Mouse (Mus musculus) MEL (cell line): ENCODE data around the gene Schip1. TPM values are rescaled to one million over a fixed set of nuclear protein-coding genes. Genes with fewer than 3 reads are reported as not detected.

Source experiments
- DNase-seq: peaks from one replicate; pipeline ENCODE4 v3.0.0; 2011; ENCODE audit warnings: low read depth, low spot score
- H3K27ac ChIP-seq: 2 replicates; pipeline ENCODE4 v1.5.1; 2012; ENCODE audit warnings: low read depth, mild to moderate bottlenecking, control low read depth, low read length, moderate library complexity; ENCODE audit not compliant: control insufficient read depth
- H3K27me3 ChIP-seq, 2 experiments: fragments of 150-350 bp in 1 of 2; sonication (generic) in 1 of 2; 2 replicates each; pipeline ENCODE4 v1.6.1; 2012; ENCODE audit warnings: low read length in 2 of 2, mild to moderate bottlenecking in 2 of 2, improper control_type of control experiment in 1 of 2, moderate library complexity in 1 of 2; ENCODE audit not compliant: insufficient read depth in 2 of 2, control insufficient read depth in 1 of 2
- H3K36me3 ChIP-seq, 2 experiments: 2 replicates each; pipeline ENCODE4 v1.6.1; 2012 to 2014; ENCODE audit warnings: low read length in 2 of 2, improper control_type of control experiment in 1 of 2, inconsistent platforms in 1 of 2, mild to moderate bottlenecking in 1 of 2; ENCODE audit not compliant: insufficient read depth in 2 of 2, control insufficient read depth in 1 of 2
- H3K4me1 ChIP-seq, 2 experiments: fragments of 150-350 bp in 1 of 2; sonication (generic) in 1 of 2; 2 replicates each; pipeline ENCODE4 v1.6.1; 2012; ENCODE audit warnings: low read length in 2 of 2, improper control_type of control experiment in 1 of 2, mild to moderate bottlenecking in 1 of 2; ENCODE audit not compliant: insufficient read depth in 2 of 2, control insufficient read depth in 1 of 2
- H3K4me3 ChIP-seq, 2 experiments: fragments of 150-350 bp in 1 of 2; sonication (generic) in 1 of 2; 2 replicates each; pipeline ENCODE4 v1.5.1; 2012; ENCODE audit warnings: low read depth in 2 of 2, low read length in 2 of 2, mild to moderate bottlenecking in 2 of 2, moderate library complexity in 2 of 2, control low read depth in 1 of 2, improper control_type of control experiment in 1 of 2; ENCODE audit not compliant: control insufficient read depth in 1 of 2, insufficient read depth in 1 of 2
- H3K79me2 ChIP-seq: 2 replicates; pipeline ENCODE4 v1.6.1; 2012; ENCODE audit warnings: mild to moderate bottlenecking, low read length, moderate library complexity; ENCODE audit not compliant: control insufficient read depth, poor library complexity, insufficient read depth
- H3K9ac ChIP-seq: 2 replicates; pipeline ENCODE4 v1.6.1; 2012; ENCODE audit warnings: low read depth, mild to moderate bottlenecking, control low read depth, low read length, moderate library complexity; ENCODE audit not compliant: control insufficient read depth, poor library complexity, severe bottlenecking
- H3K9me3 ChIP-seq: fragments of 150-350 bp; sonication (generic); replicated peaks from 2 replicates; pipeline ENCODE4 v1.6.1; 2012; ENCODE audit warnings: mild to moderate bottlenecking, low read length, improper control_type of control experiment, moderate library complexity; ENCODE audit not compliant: insufficient read depth
- BHLHE40 ChIP-seq: IDR thresholded peaks from 2 replicates; pipeline ENCODE4 v1.6.1; 2012; ENCODE audit warnings: low read depth, mild to moderate bottlenecking, inconsistent platforms, low read length, improper control_type of control experiment, borderline replicate concordance
- CHD1 ChIP-seq: IDR thresholded peaks from 2 replicates; pipeline ENCODE4 v1.6.1; 2012; ENCODE audit warnings: low read depth, mild to moderate bottlenecking, inconsistent platforms, low read length, improper control_type of control experiment
- CHD2 ChIP-seq: IDR thresholded peaks from 2 replicates; pipeline ENCODE4 v1.6.1; 2011; ENCODE audit warnings: low read length, improper control_type of control experiment
- E2F4 ChIP-seq: IDR thresholded peaks from 2 replicates; pipeline ENCODE4 v1.6.1; 2011; ENCODE audit warnings: low read depth, low read length, improper control_type of control experiment, borderline replicate concordance
- ELF1 ChIP-seq: IDR thresholded peaks from 2 replicates; pipeline ENCODE4 v1.6.1; 2014; ENCODE audit warnings: low read depth, mild to moderate bottlenecking, inconsistent platforms, low read length, improper control_type of control experiment, moderate library complexity
- ETS1 ChIP-seq: IDR thresholded peaks from 2 replicates; pipeline ENCODE4 v1.6.1; 2012; ENCODE audit warnings: low read depth, mild to moderate bottlenecking, inconsistent platforms, low read length, improper control_type of control experiment, moderate library complexity
- GABPA ChIP-seq: IDR thresholded peaks from 2 replicates; pipeline ENCODE4 v1.6.1; 2012; ENCODE audit warnings: low read depth, mild to moderate bottlenecking, inconsistent platforms, low read length, improper control_type of control experiment, moderate library complexity
- GATA1 ChIP-seq: IDR thresholded peaks from 2 replicates; pipeline ENCODE4 v1.6.1; 2011; ENCODE audit warnings: low read depth, low read length, improper control_type of control experiment
- HCFC1 ChIP-seq: IDR thresholded peaks from 2 replicates; pipeline ENCODE4 v1.6.1; 2012; ENCODE audit warnings: low read depth, mild to moderate bottlenecking, inconsistent platforms, low read length, improper control_type of control experiment, moderate library complexity
- MEF2A ChIP-seq: IDR thresholded peaks from 2 replicates; pipeline ENCODE4 v1.6.1; 2014; ENCODE audit warnings: low read depth, mild to moderate bottlenecking, inconsistent platforms, low read length, improper control_type of control experiment; ENCODE audit not compliant: poor library complexity, insufficient replicate concordance, severe bottlenecking; ENCODE audit errors: extremely low read depth
- POLR2A ChIP-seq, 2 experiments: IDR thresholded peaks; 2 replicates each; pipeline ENCODE4 v1.6.1; 2011 to 2012; ENCODE audit warnings: low read length in 2 of 2, mild to moderate bottlenecking in 2 of 2, control low read depth in 1 of 2, improper control_type of control experiment in 1 of 2, low read depth in 1 of 2, moderate library complexity in 1 of 2; ENCODE audit not compliant: control insufficient read depth in 1 of 2, insufficient read depth in 1 of 2, poor library complexity in 1 of 2
- POLR2AphosphoS2 ChIP-seq: IDR thresholded peaks from 2 replicates; pipeline ENCODE4 v1.6.1; 2011; ENCODE audit warnings: low read length, improper control_type of control experiment
- RCOR1 ChIP-seq: IDR thresholded peaks from 2 replicates; pipeline ENCODE4 v1.6.1; 2012; ENCODE audit warnings: low read depth, mild to moderate bottlenecking, inconsistent platforms, low read length, improper control_type of control experiment
- SIN3A ChIP-seq: IDR thresholded peaks from 2 replicates; pipeline ENCODE4 v1.6.1; 2012; ENCODE audit warnings: low read length, improper control_type of control experiment, inconsistent platforms
- SMC3 ChIP-seq: IDR thresholded peaks from 2 replicates; pipeline ENCODE4 v1.6.1; 2011; ENCODE audit warnings: low read depth, low read length, improper control_type of control experiment
- TAL1 ChIP-seq: IDR thresholded peaks from 2 replicates; pipeline ENCODE4 v1.6.1; 2012; ENCODE audit warnings: mild to moderate bottlenecking, inconsistent platforms, low read length, moderate library complexity, mixed read lengths
- USF2 ChIP-seq, 2 experiments: IDR thresholded peaks; 2 replicates each; pipeline ENCODE4 v1.6.1; 2011 to 2012; ENCODE audit warnings: improper control_type of control experiment in 2 of 2, low read length in 2 of 2, borderline replicate concordance in 1 of 2, inconsistent platforms in 1 of 2, low read depth in 1 of 2, mild to moderate bottlenecking in 1 of 2; ENCODE audit not compliant: insufficient read depth in 1 of 2
- ZMIZ1 ChIP-seq: IDR thresholded peaks from 2 replicates; pipeline ENCODE4 v1.6.1; 2012; ENCODE audit warnings: low read depth, mild to moderate bottlenecking, inconsistent platforms, low read length, improper control_type of control experiment, moderate library complexity
- polyA plus RNA-seq, 2 experiments: library from polyadenylated mRNA; stranded (reverse) in 1 of 2; unstranded in 1 of 2; fragments of >175 nt in 1 of 2; fragments of >200 nt in 1 of 2; gene quantifications; 2 replicates each; pipeline versions ENCODE4 v1.2.1 to v1.2.4; 2012; ENCODE audit warnings: low replicate concordance in 2 of 2, low read depth in 1 of 2; ENCODE audit not compliant: insufficient read length in 2 of 2, insufficient read depth in 1 of 2, missing spikeins in 1 of 2
- total RNA-seq: library from RNA; depleted of rRNA; stranded (reverse); fragments of 300-350 nt; gene quantifications from 2 replicates; pipeline ENCODE4 v1.2.3, GENCODE M21; 2012

The Schip1 gene
- total and polyA plus RNA-seq, 3 experiments, result 10.1 to 12.4 TPM; not detected in 1

DNA sequence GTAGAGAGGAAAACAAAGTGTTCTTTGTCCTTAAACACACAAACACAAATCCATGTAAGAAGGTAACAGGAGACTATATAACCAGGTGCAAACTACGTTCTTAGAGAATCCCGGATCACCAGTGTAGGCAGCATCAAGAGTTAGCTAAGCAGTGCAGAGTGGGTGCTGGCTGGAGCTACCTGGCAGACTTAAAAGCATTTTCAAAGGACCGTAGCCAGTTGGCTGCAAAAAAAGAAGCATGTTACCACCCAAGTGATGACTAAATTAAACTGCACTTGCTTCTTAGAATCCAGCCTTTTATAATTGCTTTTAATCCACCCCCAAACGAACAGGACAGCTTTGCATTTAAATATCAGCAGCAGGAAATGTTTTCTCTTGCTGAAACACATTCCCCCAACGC, 402.0 kb downstream of the Schip1 start:
- Histone ChIP-seq H3K4me1 (no peaks in the 10 kb centered on the region), H3K27ac (no peak overlapping the region), H3K9me3 (no peaks in the 10 kb centered on the region), H3K79me2 (no peaks in the 10 kb centered on the region), H3K27me3 (peaks cover 0 to 5% of the 10 kb centered on the region in 2 experiments; a peak in 3 of 4 replicates), H3K36me3 (no peaks in the 10 kb centered on the region), H3K4me3 (no peak overlapping the region), H3K9ac (no peak overlapping the region)
- TF ChIP-seq MEF2A (no peak), GABPA (no peak), HCFC1 (no peak), USF2 (IDR thresholded peaks at IDR 0.05; ENCODE audit: borderline replicate concordance in 1 of 2, insufficient read depth in 1 of 2, low read depth in 1 of 2, low read length in 2 of 2) (no peak), ELF1 (no peak), ETS1 (no peak), CHD2 (no peak), SMC3 (no peak), TAL1 (no peak), POLR2AphosphoS2 (no peak), RCOR1 (no peak), ZMIZ1 (no peak)
- no peak for DNase-seq

GRCm38 (mm10) chr3:68467941-68468687, 403.5 kb downstream of the Schip1 start:
- DNase-seq, result no peak
- H3K9me3 ChIP-seq, result no peaks in the 10 kb centered on the region
- TF ChIP-seq E2F4 (no peak), HCFC1 (no peak), GATA1 (no peak), BHLHE40 (no peak), POLR2AphosphoS2 (no peak), SIN3A (no peak), POLR2A (IDR thresholded peaks at IDR 0.05; ENCODE audit: control insufficient read depth in 1 of 2, insufficient read depth in 1 of 2, low read depth in 1 of 2, low read length in 2 of 2, poor library complexity in 1 of 2) (no peak), TAL1 (no peak), CHD1 (no peak), SMC3 (no peak)

More at GRCm38 (mm10) chr3:68467941-68468687, 403.5 kb downstream of the Schip1 start:
- Histone ChIP-seq H3K79me2 (no peaks in the 10 kb centered on the region), H3K36me3 (no peaks in the 10 kb centered on the region), H3K9ac (no peak overlapping the region), H3K4me1 (no peaks in the 10 kb centered on the region), H3K27me3 (peaks cover 0 to 5% of the 10 kb centered on the region in 2 experiments; a peak in 3 of 4 replicates), H3K4me3 (no peak overlapping the region), H3K27ac (no peak overlapping the region)
